Mouse (Mus musculus) C2C12 (cell line): ENCODE data around the gene Lamtor1. TPM values are rescaled to one million over a fixed set of nuclear protein-coding genes. Genes with fewer than 3 reads are reported as not detected.

Source experiments
- H3K27me3 ChIP-seq: one replicate; pipeline ENCODE4 v1.6.1; 2011; ENCODE audit not compliant: control insufficient read depth, insufficient read depth, insufficient read length
- H3K36me3 ChIP-seq: one replicate; pipeline ENCODE4 v1.6.1; 2011; ENCODE audit not compliant: control insufficient read depth, insufficient read depth
- H3K4me3 ChIP-seq: one replicate; pipeline ENCODE4 v1.5.1; 2011; ENCODE audit warnings: mild to moderate bottlenecking, control low read depth; ENCODE audit not compliant: poor library complexity, insufficient read depth, severe bottlenecking
- H3K79me2 ChIP-seq: one replicate; pipeline ENCODE4 v1.6.1; 2011; ENCODE audit not compliant: control insufficient read depth, insufficient read depth
- H3K79me3 ChIP-seq: one replicate; pipeline ENCODE4 v1.6.1; 2011; ENCODE audit warnings: low read depth, control low read depth
- H3ac ChIP-seq: one replicate; pipeline ENCODE3; 2011; ENCODE audit warnings: low read depth; ENCODE audit not compliant: control insufficient read depth, insufficient read length
- CEBPB ChIP-seq: IDR thresholded peaks from one replicate; pipeline ENCODE4 v1.6.1; 2011; ENCODE audit warnings: low read depth, mild to moderate bottlenecking, control low read depth, moderate library complexity
- CTCF ChIP-seq: IDR thresholded peaks from one replicate; pipeline ENCODE4 v1.5.1; 2011; ENCODE audit not compliant: control insufficient read depth, insufficient read depth, insufficient read length
- FOSL1 ChIP-seq: IDR thresholded peaks from one replicate; pipeline ENCODE4 v1.8.0; 2011; ENCODE audit warnings: mild to moderate bottlenecking, low read length; ENCODE audit not compliant: poor library complexity, insufficient read depth, severe bottlenecking
- MAX ChIP-seq: IDR thresholded peaks from one replicate; pipeline ENCODE4 v1.6.1; 2011; ENCODE audit warnings: mild to moderate bottlenecking, control low read depth
- MYOD1 ChIP-seq: IDR thresholded peaks from one replicate; pipeline ENCODE4 v1.6.1; 2011; ENCODE audit warnings: low read depth; ENCODE audit not compliant: control insufficient read depth, insufficient read length
- MYOG ChIP-seq: IDR thresholded peaks from one replicate; pipeline ENCODE4 v1.6.1; 2011; ENCODE audit not compliant: control insufficient read depth, insufficient read length; ENCODE audit errors: extremely low read depth
- USF1 ChIP-seq: IDR thresholded peaks from one replicate; pipeline ENCODE4 v1.6.1; 2011; ENCODE audit warnings: low read depth, mild to moderate bottlenecking, control low read depth, moderate library complexity
- polyA plus RNA-seq: library from polyadenylated mRNA; unstranded; fragments of >200 nt; fragmentation: generic; extraction: Trizol; gene quantifications from one replicate; pipeline ENCODE4 v1.2.1, GENCODE M21; 2012; ENCODE audit warnings: missing spikeins

Lamtor1 gene
- polyA plus RNA-seq, 1 experiment, result 200 TPM

DNA sequence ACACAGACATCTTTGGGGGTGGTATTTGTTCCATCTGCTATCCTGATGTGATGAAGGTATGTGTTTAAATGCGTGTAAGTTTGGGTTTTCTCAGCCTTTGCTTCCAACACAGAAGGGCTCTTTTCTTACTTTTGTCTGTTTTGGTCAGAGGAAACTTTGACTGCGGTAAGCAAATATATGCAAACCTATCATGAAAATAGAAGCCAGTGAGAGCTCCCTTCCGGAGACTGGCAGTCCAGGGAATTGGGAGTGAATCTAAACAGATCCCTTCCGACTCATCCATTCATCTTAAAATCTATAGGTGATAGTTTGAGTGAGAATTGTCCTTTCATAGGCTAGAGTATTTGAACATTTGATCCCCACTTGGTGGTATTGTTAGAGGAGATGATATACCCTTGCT is 17.2 kb upstream of the Lamtor1 start:
- H3ac ChIP-seq, result no peak overlapping the region
- H3K79me2 ChIP-seq, result no peaks in the 10 kb centered on the region
- no peaks in the 10 kb centered on the region for H3K27me3 ChIP-seq
- no peaks in the 10 kb centered on the region for H3K79me3 ChIP-seq
- TF ChIP-seq USF1 (no peak), CEBPB (no peak), MYOG (no peak), FOSL1 (no peak), MAX (no peak), MYOD1 (no peak), CTCF (no peak)
- H3K4me3 ChIP-seq, result no peak overlapping the region
- no peaks in the 10 kb centered on the region for H3K36me3 ChIP-seq

DNA sequence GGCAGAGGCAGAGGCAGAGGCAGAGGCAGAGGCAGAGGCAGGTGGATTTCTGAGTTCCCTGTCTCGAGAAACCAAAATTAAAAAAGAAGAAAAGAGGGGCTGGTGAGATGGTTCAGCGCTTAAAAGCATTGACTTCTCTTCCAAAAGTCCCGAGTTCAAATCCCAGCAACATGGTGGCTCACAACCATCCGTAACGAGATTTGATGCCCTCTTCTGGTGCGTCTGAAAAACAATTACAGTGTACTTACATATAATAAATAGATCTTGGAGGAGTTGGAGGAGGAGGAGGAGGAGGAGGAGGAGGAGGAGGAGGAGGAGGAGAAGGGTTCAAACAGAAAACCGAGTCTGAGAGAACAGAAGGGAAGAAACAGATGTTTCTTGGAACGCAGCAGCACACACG is 10.0 kb upstream of the Lamtor1 start:
- no peaks in the 10 kb centered on the region for H3K27me3 ChIP-seq
- H3ac ChIP-seq, result peak overlapping the region; percentile 55
- H3K79me3 ChIP-seq, result no peaks in the 10 kb centered on the region
- peak overlapping the region; percentile 38 for H3K4me3 ChIP-seq
- no peaks in the 10 kb centered on the region for H3K36me3 ChIP-seq
- no peaks in the 10 kb centered on the region for H3K79me2 ChIP-seq
- TF ChIP-seq CEBPB, result no peak
- TF ChIP-seq CTCF, result no peak
- TF ChIP-seq USF1, result no peak
- TF ChIP-seq MYOD1, result no peak
- TF ChIP-seq MYOG, result no peak
- TF ChIP-seq MAX, result no peak

- Histone ChIP-seq H3K27me3 (no peaks in the 10 kb centered on the region), H3K79me3 (no peaks in the 10 kb centered on the region), H3K36me3 (no peaks in the 10 kb centered on the region), H3K79me2 (no peaks in the 10 kb centered on the region), H3ac (peak overlapping the region; percentile 87), H3K4me3 (peak overlapping the region; percentile 38)
- no peak for TF ChIP-seq MYOD1
- TF ChIP-seq MYOG, result no peak
- TF ChIP-seq CTCF, result no peak
- peak; percentile 95 for TF ChIP-seq MAX
- no peak for TF ChIP-seq FOSL1
- no peak for TF ChIP-seq CEBPB
- peak; percentile 37 for TF ChIP-seq USF1
Measured at GRCm38 (mm10) chr7:101896104-101897066, 9.3 kb upstream of the Lamtor1 start.

DNA sequence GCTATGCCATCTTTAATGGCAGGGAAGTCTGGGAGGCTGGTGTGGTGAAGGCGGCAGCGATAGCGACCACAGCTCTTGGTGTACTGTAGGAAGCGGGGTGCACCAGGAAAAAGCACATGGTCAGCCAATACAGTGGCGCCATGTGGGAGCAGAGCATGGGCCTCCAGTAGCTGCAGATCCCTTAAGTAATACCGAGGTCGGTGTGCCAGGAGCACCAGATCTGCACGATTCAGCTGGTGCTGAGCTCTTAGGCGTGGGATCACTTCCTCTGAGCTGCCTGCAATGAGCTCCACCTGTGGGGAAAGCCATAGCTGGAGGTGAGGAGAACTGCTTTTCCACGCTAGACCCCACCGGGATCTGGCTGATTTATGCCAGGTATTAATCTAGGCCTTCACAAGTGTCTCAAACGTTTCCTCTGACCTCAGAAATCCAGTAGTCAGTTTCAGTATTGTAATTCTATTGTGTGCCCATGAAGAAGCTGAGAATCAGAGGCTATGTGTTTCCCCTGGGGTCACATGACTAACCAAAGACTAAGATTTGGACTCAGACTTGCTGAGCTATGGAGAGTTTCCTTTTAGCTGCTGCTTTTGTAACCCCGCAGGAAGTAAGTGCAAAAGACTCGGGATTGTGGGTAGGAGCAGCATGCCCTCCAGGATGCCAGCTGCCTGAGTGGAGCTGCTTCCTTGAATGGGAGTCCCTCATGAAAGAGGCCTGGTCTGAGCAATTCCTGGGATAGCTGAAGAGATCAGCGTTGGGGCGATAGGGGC is 5.2 kb upstream of the Lamtor1 start:
- no peaks in the 10 kb centered on the region for H3K79me3 ChIP-seq
- no peaks in the 10 kb centered on the region for H3K36me3 ChIP-seq
- no peaks in the 10 kb centered on the region for H3K27me3 ChIP-seq
- TF ChIP-seq USF1 (no peak), MYOD1 (no peak), CTCF (no peak), FOSL1 (no peak), MAX (no peak), MYOG (no peak), CEBPB (no peak)
- H3ac ChIP-seq, result no peak overlapping the region
- no peak overlapping the region for H3K4me3 ChIP-seq
- no peaks in the 10 kb centered on the region for H3K79me2 ChIP-seq

DNA sequence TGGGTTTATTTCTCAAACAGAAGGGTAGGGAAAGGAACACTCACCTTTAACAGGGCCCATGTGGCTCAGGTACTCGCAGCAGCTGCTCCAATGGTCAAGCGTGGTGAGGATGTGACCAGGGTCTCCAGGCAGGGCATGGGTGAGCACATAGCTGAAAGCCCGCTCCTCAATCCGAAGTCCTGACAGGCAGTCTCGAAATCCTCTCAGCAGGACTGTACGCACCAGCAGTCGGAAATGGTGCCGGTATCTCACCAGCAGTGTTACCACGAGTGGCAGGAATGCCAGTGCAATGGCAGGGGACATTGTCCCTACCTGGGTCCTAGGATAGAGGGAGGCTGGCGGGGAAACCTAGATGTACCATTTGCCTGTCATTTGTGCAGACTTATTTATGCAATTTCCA is 3.7 kb upstream of the Lamtor1 start:
- Histone ChIP-seq H3K79me3 (peaks cover 9% of the 10 kb centered on the region), H3K79me2 (peaks cover 11% of the 10 kb centered on the region), H3K27me3 (no peaks in the 10 kb centered on the region), H3K36me3 (no peaks in the 10 kb centered on the region), H3ac (no peak overlapping the region), H3K4me3 (no peak overlapping the region)
- no peak for TF ChIP-seq FOSL1
- TF ChIP-seq CTCF, result no peak
- no peak for TF ChIP-seq CEBPB
- no peak for TF ChIP-seq USF1
- no peak for TF ChIP-seq MYOG
- no peak for TF ChIP-seq MYOD1
- TF ChIP-seq MAX, result no peak
